Mouse (Mus musculus) G1E (cell line): ENCODE data around the gene Ccr7.

Source experiments
- CTCF ChIP-seq: IDR thresholded peaks from 2 replicates; pipeline ENCODE4 v1.5.1; 2012; ENCODE audit warnings: low read depth, low read length, inconsistent platforms, mixed read lengths
- GATA1 ChIP-seq: IDR thresholded peaks from 2 replicates; pipeline ENCODE4 v1.6.1; 2012; ENCODE audit warnings: borderline replicate concordance, low read length, inconsistent platforms, mixed read lengths
- GATA2 ChIP-seq: IDR thresholded peaks from 2 replicates; pipeline ENCODE4 v1.6.1; 2012; ENCODE audit warnings: low read depth, low read length, inconsistent platforms, borderline replicate concordance
- POLR2AphosphoS5 ChIP-seq: IDR thresholded peaks from 2 replicates; pipeline ENCODE4 v1.6.1; 2012; ENCODE audit warnings: low read depth, low read length, inconsistent platforms; ENCODE audit not compliant: insufficient replicate concordance
- TAL1 ChIP-seq: conservative IDR thresholded peaks from 2 replicates; pipeline ENCODE4 v1.6.1; 2012; ENCODE audit warnings: low read depth, low read length, inconsistent platforms, mixed read lengths

GRCm38 (mm10) chr11:99105981-99106726, 48.7 kb downstream of the Ccr7 start:
- TF ChIP-seq CTCF (no peak), GATA1 (no peak), GATA2 (no peak), TAL1 (no peak), POLR2AphosphoS5 (no peak)
